Mouse (Mus musculus) kidney, embryonic 16.5 days (tissue): ENCODE measurements at regions not wholly inside any gene's neighbourhood (a gene's known extent, or its start where the extent isn't known, plus 50 kb on each side); places are given as distances from the start of the nearest gene placed in this dataset.

Experiments
- ATAC-seq: fragments of 200-750 bp; cut with Nextera tagmentation; 2 replicates; pipeline ENCODE4 v1.8.0; 2017; ENCODE audit warnings: moderate TSS enrichment; ENCODE audit not compliant: low FRiP score, low TSS enrichment
- H3K27ac ChIP-seq: fragments of 300-500 bp; sonication (generic); 2 replicates; pipeline ENCODE4 v1.5.1; 2014; ENCODE audit warnings: low read length
- H3K27me3 ChIP-seq: fragments of 300-500 bp; sonication (generic); 2 replicates; pipeline ENCODE4 v1.6.1; 2014; ENCODE audit warnings: low read length, control low read depth, mixed read lengths; ENCODE audit not compliant: insufficient read depth
- H3K36me3 ChIP-seq: fragments of 300-500 bp; sonication (generic); 2 replicates; pipeline ENCODE4 v1.6.1; 2014; ENCODE audit warnings: low read length, control low read depth, mixed read lengths; ENCODE audit not compliant: insufficient read depth
- H3K4me1 ChIP-seq: fragments of 300-500 bp; sonication (generic); 2 replicates; pipeline ENCODE4 v1.6.1; 2014; ENCODE audit warnings: low read length, control low read depth, mixed read lengths; ENCODE audit not compliant: insufficient read depth
- H3K4me2 ChIP-seq: fragments of 300-500 bp; sonication (generic); replicated peaks from 2 replicates; pipeline ENCODE4 v1.6.1; 2014; ENCODE audit warnings: low read depth, low read length
- H3K4me3 ChIP-seq: fragments of 300-500 bp; sonication (generic); 2 replicates; pipeline ENCODE4 v1.5.1; 2014; ENCODE audit warnings: mild to moderate bottlenecking, low read length
- H3K9ac ChIP-seq: fragments of 300-500 bp; sonication (generic); replicated peaks from 2 replicates; pipeline ENCODE4 v1.6.1; 2014; ENCODE audit warnings: low read length
- H3K9me3 ChIP-seq: fragments of 300-500 bp; sonication (generic); 2 replicates; pipeline ENCODE4 v1.6.1; 2016; ENCODE audit warnings: low read length, control low read depth
- WGBS: fragments of 180-500 bp; shearing (Covaris S2); extraction: QIAGEN DNeasy Blood & Tissue Kit; methylation state at CpG from one replicate; pipeline ENCODE4 v1.1.7; 2014; 5-methylcytosine and 5-hydroxymethylcytosine counted together
- microRNA counts: library from miRNA; unstranded; fragments of <30 nt; microRNA quantifications from one replicate; lab custom pipeline; 2016
- microRNA-seq: library from miRNA; unstranded; fragments of <30 nt; microRNA quantifications from one replicate; pipeline ENCODE4, GENCODE M21; 2016

GRCm38 (mm10) chr1:193422886-193423285 is 52.8 kb upstream of the Camk1g start:
- Histone ChIP-seq H3K4me1 (peaks cover 26% of the 10 kb centered on the region), H3K27ac (peak overlapping the region; percentile 75), H3K36me3 (no peaks in the 10 kb centered on the region), H3K9ac (no peak overlapping the region), H3K9me3 (no peaks in the 10 kb centered on the region), H3K27me3 (no peaks in the 10 kb centered on the region), H3K4me3 (no peak overlapping the region), H3K4me2 (no peak overlapping the region)
- peak; percentile 52; the same call in 1 of the 2 replicates for ATAC-seq
- 71% methylated on average over 1 of the region's 1 CpGs for WGBS

DNA sequence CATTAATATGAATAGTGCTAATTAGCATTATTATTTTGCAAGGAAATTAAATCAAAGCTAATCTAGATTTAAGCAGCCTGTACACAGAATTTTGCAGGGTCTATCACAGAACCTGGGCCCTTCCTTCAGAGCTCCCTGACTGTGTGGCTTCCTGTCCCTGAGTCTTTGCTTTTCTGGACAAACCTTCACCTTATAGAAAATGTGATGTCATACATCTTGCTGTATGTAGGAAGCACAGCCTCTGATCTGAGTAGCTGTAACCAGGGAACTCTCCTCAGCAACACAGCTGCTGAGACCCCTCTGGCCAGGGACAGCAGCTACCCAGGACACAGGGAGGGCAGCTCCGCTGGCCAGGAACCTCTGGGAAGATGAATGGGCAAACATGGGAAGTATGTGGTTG is 51.7 kb upstream of the Camk1g start:
- H3K4me2 ChIP-seq: no peak overlapping the region
- H3K27ac ChIP-seq: no peak overlapping the region
- H3K4me3 ChIP-seq: no peak overlapping the region
- 88% methylated on average over 1 of the region's 1 CpGs for WGBS
- no peak overlapping the region for H3K9ac ChIP-seq
- ATAC-seq: no peak
- H3K27me3 ChIP-seq: no peaks in the 10 kb centered on the region
- H3K4me1 ChIP-seq: peaks cover 26% of the 10 kb centered on the region
- no peaks in the 10 kb centered on the region for H3K36me3 ChIP-seq
- H3K9me3 ChIP-seq: no peaks in the 10 kb centered on the region

DNA sequence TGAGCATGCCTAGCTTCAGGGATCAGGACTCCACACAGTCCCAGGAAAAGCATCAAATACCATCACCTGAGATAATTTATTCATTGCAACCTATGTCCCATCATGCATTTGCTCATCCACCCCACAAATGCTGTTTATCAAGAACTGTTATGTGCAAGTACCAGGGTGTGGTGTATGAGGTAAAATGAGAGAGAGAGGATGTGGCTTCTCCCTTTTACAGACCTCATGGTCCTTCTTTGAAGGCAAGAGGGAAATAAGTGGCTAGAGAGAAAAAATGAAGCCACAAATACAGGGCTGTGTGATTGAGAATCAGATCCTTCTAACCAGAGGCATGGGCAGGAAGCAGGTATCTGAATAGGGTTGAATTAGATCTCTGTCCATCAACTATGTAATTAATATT is 51.3 kb upstream of the Camk1g start:
- Histone ChIP-seq H3K27me3 (no peaks in the 10 kb centered on the region), H3K36me3 (no peaks in the 10 kb centered on the region), H3K4me1 (peaks cover 26% of the 10 kb centered on the region), H3K9me3 (no peaks in the 10 kb centered on the region), H3K4me2 (no peak overlapping the region), H3K27ac (no peak overlapping the region), H3K9ac (no peak overlapping the region), H3K4me3 (no peak overlapping the region)
- no peak for ATAC-seq

MicroRNAs in the stretch of these regions (microRNA counts, 519-probe panel; counts per million panel counts)
- 4,100 counts per million, percentile 91 among the panel's probes with 10 or more counts for microRNA mmu-miR-205 (lab: Ali Mortazavi, UCI)

Small RNA genes in the stretch of these regions (microRNA-seq; reads per million reads assigned to microRNA genes)
- gene Mir205: 865 reads per million, percentile 78 among the genes with 10 or more reads in this experiment
